Mouse (Mus musculus) lung, adult 2 months (tissue): ENCODE measurements around the gene Ddx21. TPM values are rescaled to one million over a fixed set of nuclear protein-coding genes. Genes with fewer than 3 reads are reported as not detected.
"Not testable (repeated sequence)": the region's sequence is repeated elsewhere in the genome, so short reads cannot be mapped to it uniquely, and the experiment has no call there.

Experiments
- DNase-seq: peaks from one replicate; pipeline ENCODE4 v3.0.0; 2022
- H3K4me1 ChIP-seq: fragments of 200-500 bp; 2 replicates; pipeline ENCODE4 v1.6.1; 2011; ENCODE audit warnings: low read length; ENCODE audit not compliant: control insufficient read depth, insufficient read depth
- H3K4me3 ChIP-seq: fragments of 200-500 bp; replicated peaks from 2 replicates; pipeline ENCODE3; 2011; ENCODE audit warnings: low read depth, mild to moderate bottlenecking, control low read depth, low read length; ENCODE audit errors: extremely low read depth
- CTCF ChIP-seq: fragments of 200-500 bp; IDR thresholded peaks from 2 replicates; pipeline ENCODE4 v1.5.1; 2011; ENCODE audit warnings: mild to moderate bottlenecking, low read length, control low read depth; ENCODE audit not compliant: insufficient read depth
- POLR2A ChIP-seq: fragments of 200-500 bp; IDR thresholded peaks from 2 replicates; pipeline ENCODE4 v1.6.1; 2011; ENCODE audit warnings: low read depth, mild to moderate bottlenecking, control low read depth, low read length, borderline replicate concordance; ENCODE audit errors: extremely low read depth
- WGBS: fragments of 180-500 bp; shearing (Covaris S2); methylation state at CpG from one replicate; pipeline ENCODE4 v1.1.7; 2018; 5-methylcytosine and 5-hydroxymethylcytosine counted together
- polyA plus RNA-seq: library from polyadenylated mRNA; depleted of rRNA; stranded (reverse); fragments of >200 nt; gene quantifications from 2 replicates; pipeline ENCODE4 v1.2.3, GENCODE M21; 2012; rRNA removed

Gene Ddx21
- 7.2 and 13.4 TPM in 2 replicates for polyA plus RNA-seq

GRCm38 (mm10) chr10:62602177-62603040, at the start of gene Ddx21:
Gene Ddx21, minus strand, starts transcription at chr10:62602281.
- DNase-seq, result peak; percentile 91
- peak within 1 kb of the TSS; percentile 81 for H3K4me3 ChIP-seq
- H3K4me1 ChIP-seq, result peaks cover 4% of the 10 kb centered on the region; the same call in 1 of the 2 replicates
- WGBS, result 2% methylated on average over 53 of the region's 53 CpGs
- TF ChIP-seq POLR2A, result peak; percentile 85; the same call in 1 of the 2 replicates
- TF ChIP-seq CTCF, result no peak

- Histone ChIP-seq H3K4me1 (peaks cover 5% of the 10 kb centered on the region), H3K4me3 (peak within 1 kb of the TSS; percentile 80)
- under 1% methylated on average over 87 of the region's 89 CpGs for WGBS
- TF ChIP-seq CTCF, result no peak
- TF ChIP-seq POLR2A, result peak; percentile 50; the same call in 1 of the 2 replicates
- DNase-seq, result peak; percentile 99
Measured at GRCm38 (mm10) chr10:62650881-62651810, 49.1 kb upstream of the Ddx21 start, which contains the start of gene Ddx50. Gene Ddx50, minus strand, starts transcription at chr10:62651218.

- DNase-seq, result no peak
- peaks cover 5% of the 10 kb centered on the region for H3K4me1 ChIP-seq
- TF ChIP-seq POLR2A, result no peak
- peak overlapping the region; percentile 77 for H3K4me3 ChIP-seq
- under 1% methylated on average over 17 of the region's 17 CpGs for WGBS
Measured at GRCm38 (mm10) chr10:62650358-62650782, 48.3 kb upstream of the Ddx21 start.

GRCm38 (mm10) chr10:62604161-62604560, 2.1 kb upstream of the Ddx21 start:
- no peak for TF ChIP-seq POLR2A
- TF ChIP-seq CTCF, result no peak
- WGBS, result 82% methylated on average over 3 of the region's 3 CpGs
- H3K4me3 ChIP-seq, result no peak overlapping the region
- peaks cover 4% of the 10 kb centered on the region; the same call in 1 of the 2 replicates for H3K4me1 ChIP-seq
- no peak for DNase-seq

GRCm38 (mm10) chr10:62603233-62604030, 1.4 kb upstream of the Ddx21 start:
- Histone ChIP-seq H3K4me3 (no peak overlapping the region), H3K4me1 (peaks cover 4% of the 10 kb centered on the region; the same call in 1 of the 2 replicates)
- no peak for TF ChIP-seq POLR2A
- TF ChIP-seq CTCF, result no peak
- 76% methylated on average over 12 of the region's 12 CpGs for WGBS
- DNase-seq, result no peak

- under 1% methylated on average over 23 of the region's 23 CpGs for WGBS
- Histone ChIP-seq H3K4me1 (peaks cover 4% of the 10 kb centered on the region; the same call in 1 of the 2 replicates), H3K4me3 (peak overlapping the region; percentile 81)
- DNase-seq, result no peak
- TF ChIP-seq POLR2A (no peak), CTCF (no peak)
Measured at GRCm38 (mm10) chr10:62601833-62602176, 276 bp downstream of the Ddx21 start.

- WGBS, result 10% methylated on average over 20 of the region's 20 CpGs
- Histone ChIP-seq H3K4me3 (peak overlapping the region; percentile 39), H3K4me1 (peaks cover 4% of the 10 kb centered on the region; the same call in 1 of the 2 replicates)
- TF ChIP-seq POLR2A (no peak), CTCF (no peak)
- no peak for DNase-seq
Measured at GRCm38 (mm10) chr10:62601053-62601791, 859 bp downstream of the Ddx21 start.

GRCm38 (mm10) chr10:62600056-62600455, 2.0 kb downstream of the Ddx21 start:
- WGBS, result 84% methylated on average over 6 of the region's 6 CpGs
- Histone ChIP-seq H3K4me3 (no peak overlapping the region), H3K4me1 (peaks cover 4% of the 10 kb centered on the region; the same call in 1 of the 2 replicates)
- TF ChIP-seq CTCF (no peak), POLR2A (no peak)
- DNase-seq, result no peak

- WGBS, result 93% methylated on average over 3 of the region's 3 CpGs
- DNase-seq, H3K4me1 ChIP-seq, H3K4me3 ChIP-seq: not testable (repeated sequence)
Measured at GRCm38 (mm10) chr10:62599311-62599710, 2.8 kb downstream of the Ddx21 start.
